ENCODE assay signal across 21 mouse cellular contexts in genomic region chr12:102321064-102321728, GRCm38 (mm10). TPM values are rescaled to one million over a fixed set of nuclear protein-coding genes. Genes with fewer than 3 reads are reported as not detected.
DNase-seq lines count a peak whose midpoint lies in the region; ATAC-seq and TF ChIP-seq lines count a peak whose summit lies in the region.
"Had no signal": no experiment of that assay in that cellular context is flagged by ENCODE, and none has a peak within 500 bp of the region (broad histone marks: within the 10 kb centered on the region; RNA-seq: fewer than 3 reads in every experiment).

No protein-coding gene starts in this region.

- intact Hi-C loops in heart, postnatal 25 days (cut with DNase I) = no loop called here

- H3K36me3 ChIP-seq in heart, embryonic 16.5 days (ENCODE audit: control insufficient read depth, insufficient read depth) = peaks cover 8% of the 10 kb centered on the region; the same call in 1 of the 2 replicates
- no peaks in the 10 kb centered on the region for H3K36me3 ChIP-seq in lung, postnatal 0 days (ENCODE audit: insufficient read depth, low read length)
- H3K36me3 ChIP-seq in macrophage (ENCODE audit: inconsistent target) = peaks cover 6% of the 10 kb centered on the region; the same call in 1 of the 2 replicates
- H3K36me3 ChIP-seq in kidney, embryonic 15.5 days = peaks cover 8% of the 10 kb centered on the region
- H3K36me3 ChIP-seq: embryonic facial prominence, embryonic 12.5 days; forebrain, embryonic 12.5 days; hindbrain, embryonic 15.5 days; midbrain, embryonic 12.5 days; neural tube, embryonic 15.5 days had no signal

- ATAC-seq in heart, embryonic 16.5 days (replicated peaks; ENCODE audit: extremely low read depth, insufficient read depth, low FRiP score) = no peak
- no peak for ATAC-seq in lung, postnatal 0 days
- no peak for ATAC-seq in kidney, embryonic 15.5 days (replicated peaks; ENCODE audit: low FRiP score)

- TF ChIP-seq POLR2A in lung, adult 2 months (IDR thresholded peaks at IDR 0.05; ENCODE audit: borderline replicate concordance, extremely low read depth, low read depth, low read length) = no peak

- TF ChIP-seq CTCF in lung, postnatal 0 days (IDR thresholded peaks at IDR 0.05) = no peak
- no peak for TF ChIP-seq CTCF in lung, adult 2 months (IDR thresholded peaks at IDR 0.05; ENCODE audit: insufficient read depth, low read length)

- H3K9me3 ChIP-seq in heart, embryonic 16.5 days (replicated peaks; ENCODE audit: control insufficient read depth, low read length) = no peaks in the 10 kb centered on the region
- H3K9me3 ChIP-seq in lung, postnatal 0 days (ENCODE audit: low read length) = no peaks in the 10 kb centered on the region
- no peaks in the 10 kb centered on the region for H3K9me3 ChIP-seq in kidney, embryonic 15.5 days (replicated peaks)
- H3K9me3 ChIP-seq: embryonic facial prominence, embryonic 12.5 days; forebrain, embryonic 12.5 days; heart, embryonic 13.5 days; hindbrain, embryonic 15.5 days; midbrain, embryonic 12.5 days; neural tube, embryonic 15.5 days had no signal

- H3K9ac ChIP-seq in heart, embryonic 16.5 days (ENCODE audit: low read length) = no peak overlapping the region
- H3K9ac ChIP-seq in lung, postnatal 0 days (replicated peaks; ENCODE audit: low read depth) = no peak overlapping the region
- H3K9ac ChIP-seq in kidney, embryonic 15.5 days = no peak overlapping the region
- H3K9ac ChIP-seq: embryonic facial prominence, embryonic 12.5 days; forebrain, embryonic 12.5 days; heart, embryonic 13.5 days; hindbrain, embryonic 15.5 days; midbrain, embryonic 12.5 days; neural tube, embryonic 15.5 days had no signal

- no peaks in the 10 kb centered on the region for H3K79me2 ChIP-seq in macrophage (ENCODE audit: inconsistent target)

- peaks cover 29% of the 10 kb centered on the region for H3K4me1 ChIP-seq in heart, embryonic 16.5 days (ENCODE audit: control insufficient read depth, insufficient read depth, low read length)
- H3K4me1 ChIP-seq in lung, postnatal 0 days (ENCODE audit: insufficient read depth, low read depth, low read length) = peaks cover 10% of the 10 kb centered on the region; the same call in 1 of the 2 replicates
- peaks cover 21% of the 10 kb centered on the region for H3K4me1 ChIP-seq in lung, adult 2 months (ENCODE audit: control insufficient read depth, insufficient read depth, low read length)
- 0 out of 2 replicates have a peak, but pooled peaks cover 21% of the 10 kb centered on the region for H3K4me1 ChIP-seq in kidney, embryonic 15.5 days
- H3K4me1 ChIP-seq: embryonic facial prominence, embryonic 12.5 days; hindbrain, embryonic 15.5 days; midbrain, embryonic 12.5 days; neural tube, embryonic 15.5 days had no signal

- no peak for DNase-seq in heart, postnatal 25 days (ENCODE audit: low spot score)
- no peak for DNase-seq in lung, postnatal 0 days (ENCODE audit: low spot score)
- no peak for DNase-seq in lung, adult 2 months
- DNase-seq in urinary bladder, postnatal 25 days (ENCODE audit: low spot score) = no peak
- DNase-seq: cerebellum, adult 18-20 months; cerebellum, postnatal 14 days; heart, postnatal 4 days; kidney, postnatal 4 days; right cerebral cortex, adult 18-20 months; thymus, adult 2 months; thymus, postnatal 4 days had no signal

- peak overlapping the region; percentile 15; the same call in 1 of the 2 replicates for H3K27ac ChIP-seq in heart, embryonic 16.5 days (ENCODE audit: low read length)
- 0 out of 2 replicates have a peak overlapping the region, but pooled peaks have one; percentile 47 for H3K27ac ChIP-seq in lung, postnatal 0 days (ENCODE audit: low read length)
- H3K27ac ChIP-seq in macrophage = 0 out of 2 replicates have a peak overlapping the region, but pooled peaks have one; percentile 15
- H3K27ac ChIP-seq in kidney, embryonic 15.5 days = no peak overlapping the region
- H3K27ac ChIP-seq: embryonic facial prominence, embryonic 12.5 days; forebrain, embryonic 12.5 days; hindbrain, embryonic 15.5 days; midbrain, embryonic 12.5 days; neural tube, embryonic 15.5 days had no signal

- no peak overlapping the region for H3K4me2 ChIP-seq in heart, embryonic 16.5 days (ENCODE audit: low read depth, low read length)
- H3K4me2 ChIP-seq in lung, postnatal 0 days (replicated peaks; ENCODE audit: low read depth, low read length) = no peak overlapping the region
- no peak overlapping the region for H3K4me2 ChIP-seq in kidney, embryonic 15.5 days
- H3K4me2 ChIP-seq: embryonic facial prominence, embryonic 12.5 days; forebrain, embryonic 12.5 days; heart, embryonic 13.5 days; hindbrain, embryonic 15.5 days; midbrain, embryonic 12.5 days; neural tube, embryonic 15.5 days had no signal

- no peak overlapping the region for H3K4me3 ChIP-seq in heart, embryonic 16.5 days (ENCODE audit: low read length)
- H3K4me3 ChIP-seq in lung, postnatal 0 days (ENCODE audit: low read depth, low read length) = no peak overlapping the region
- no peak overlapping the region for H3K4me3 ChIP-seq in lung, adult 2 months (replicated peaks; ENCODE audit: extremely low read depth, low read depth, low read length)
- no peak overlapping the region for H3K4me3 ChIP-seq in macrophage (ENCODE audit: inconsistent target)
- H3K4me3 ChIP-seq in kidney, embryonic 15.5 days (replicated peaks) = no peak overlapping the region
- H3K4me3 ChIP-seq: embryonic facial prominence, embryonic 12.5 days; erythroblast, embryonic 14.5 days; forebrain, embryonic 12.5 days; heart, embryonic 13.5 days; hindbrain, embryonic 15.5 days; midbrain, embryonic 12.5 days; neural tube, embryonic 15.5 days had no signal

- 68% methylated on average over 4 of the region's 4 CpGs for WGBS in heart, embryonic 16.5 days
- WGBS in lung, postnatal 0 days = 68% methylated on average over 4 of the region's 4 CpGs
- 52% methylated on average over 4 of the region's 4 CpGs for WGBS in lung, adult 2 months
- WGBS in macrophage (ENCODE audit: missing documents) = 39% methylated on average over 4 of the region's 4 CpGs
- 70% methylated on average over 4 of the region's 4 CpGs for WGBS in kidney, embryonic 15.5 days

- no peaks in the 10 kb centered on the region for H3K27me3 ChIP-seq in heart, embryonic 16.5 days (ENCODE audit: control insufficient read depth, insufficient read depth, low read length)
- no peaks in the 10 kb centered on the region for H3K27me3 ChIP-seq in lung, postnatal 0 days (replicated peaks; ENCODE audit: insufficient read depth, low read length)
- no peaks in the 10 kb centered on the region for H3K27me3 ChIP-seq in kidney, embryonic 15.5 days
- H3K27me3 ChIP-seq: embryonic facial prominence, embryonic 12.5 days; forebrain, embryonic 12.5 days; heart, embryonic 13.5 days; hindbrain, embryonic 15.5 days; midbrain, embryonic 12.5 days; neural tube, embryonic 15.5 days had no signal

- no peak for TF ChIP-seq EP300 in lung, postnatal 0 days (IDR thresholded peaks at IDR 0.05)

RNA-seq across cellular contexts. Expression of gene Rin3, which starts 38.3 kb away (rescaled TPM):
- polyA plus RNA-seq in heart, embryonic 16.5 days (2015; fragmentation: Nextera tagmentation; extraction: Ambion mirVana) = 9.5 and 9.7 TPM in 2 replicates
- 10 to 100 TPM; 14.0 to 17.5 TPM for total RNA-seq in heart, postnatal 25 days (2021)
- 17.7 and 19.3 TPM in 2 replicates for polyA plus RNA-seq in lung, postnatal 0 days (2015; fragmentation: Nextera tagmentation; extraction: Ambion mirVana)
- 40.9 and 41.5 TPM in 2 replicates for polyA plus RNA-seq in lung, adult 2 months (2012; rRNA removed)
- total RNA-seq in macrophage (2018; cell fraction: chromatin; rRNA removed) = 100 to 1,000 TPM in 3 of 26 experiments, 10 to 100 TPM in 23; 34.4 to 231 (median 61.8) TPM
- 10 to 100 TPM; 12.5 to 32.2 (median 22.3) TPM for total RNA-seq in macrophage (2018; cell fraction: cytosol; rRNA removed)
- total RNA-seq in macrophage (2018; cell fraction: nucleus; rRNA removed) = 100 to 1,000 TPM in 1 of 26 experiments, 10 to 100 TPM in 25; 21.9 to 150 (median 35.1) TPM
- polyA plus RNA-seq in macrophage (2018) = 10.7 to 30.3 TPM (median 26.2 TPM) in 3 replicates
- 10.0 and 10.5 TPM in 2 replicates for polyA plus RNA-seq in kidney, embryonic 15.5 days (2015; fragmentation: Nextera tagmentation; extraction: Ambion mirVana)
